Mouse (Mus musculus): Measurements from ENCODE around the gene Msx2. TPM values are rescaled to one million over a fixed set of nuclear protein-coding genes. Genes with fewer than 3 reads are reported as not detected.

The Msx2 gene
- total RNA-seq, 2 experiments from 2014 or later = 0.94 to 1.0 TPM

GRCm38 (mm10) chr13:53465191-53465820 is 7.6 kb downstream of the Msx2 start:
- DNase-seq (ENCODE audit: low spot score in 2 of 2) = no peak

GRCm38 (mm10) chr13:53464441-53465001 is 8.4 kb downstream of the Msx2 start:
- no peak for DNase-seq (ENCODE audit: low spot score in 2 of 2)

GRCm38 (mm10) chr13:53463946-53464345 is 8.9 kb downstream of the Msx2 start:
- DNase-seq (ENCODE audit: low spot score in 2 of 2) = no peak

GRCm38 (mm10) chr13:53463037-53463436 is 9.8 kb downstream of the Msx2 start:
- no peak for DNase-seq (ENCODE audit: low spot score in 2 of 2)

- DNase-seq (ENCODE audit: low spot score in 2 of 2) = no peak
These were observed 10.3 kb downstream of the Msx2 start for GRCm38 (mm10) chr13:53462649-53462970.

- DNase-seq (ENCODE audit: low spot score in 2 of 2) = no peak
These were observed 10.8 kb downstream of the Msx2 start for GRCm38 (mm10) chr13:53461855-53462648.

- no peak for DNase-seq (ENCODE audit: low spot score in 2 of 2)
These were observed 11.5 kb downstream of the Msx2 start for GRCm38 (mm10) chr13:53461346-53461745.

- DNase-seq (ENCODE audit: low spot score in 2 of 2) = no peak
These were observed 14.1 kb downstream of the Msx2 start for GRCm38 (mm10) chr13:53458766-53459165.

GRCm38 (mm10) chr13:53454794-53455672 is 17.8 kb downstream of the Msx2 start:
- DNase-seq (ENCODE audit: low spot score in 2 of 2) = no peak

GRCm38 (mm10) chr13:53453927-53454326 is 18.9 kb downstream of the Msx2 start:
- DNase-seq (ENCODE audit: low spot score in 2 of 2) = no peak

GRCm38 (mm10) chr13:53447609-53448008 is 25.3 kb downstream of the Msx2 start:
- DNase-seq (ENCODE audit: low spot score in 2 of 2) = no peak

- DNase-seq (ENCODE audit: low spot score in 2 of 2) = peak; percentile 58 to 81
These were observed 29.3 kb downstream of the Msx2 start for GRCm38 (mm10) chr13:53443602-53444001.

GRCm38 (mm10) chr13:53442168-53442980 is 30.5 kb downstream of the Msx2 start:
- peak; percentile 49 to 57 for DNase-seq (ENCODE audit: low spot score in 2 of 2)

GRCm38 (mm10) chr13:53441307-53442028 is 31.4 kb downstream of the Msx2 start:
- DNase-seq (ENCODE audit: low spot score in 2 of 2) = no peak

- no peak for DNase-seq (ENCODE audit: low spot score in 2 of 2)
These were observed 32.9 kb downstream of the Msx2 start for GRCm38 (mm10) chr13:53439957-53440356.

GRCm38 (mm10) chr13:53426507-53426906 is 46.4 kb downstream of the Msx2 start:
- DNase-seq (ENCODE audit: low spot score in 2 of 2) = peak; percentile 76 to 88

GRCm38 (mm10) chr13:53421189-53421588 is 51.7 kb downstream of the Msx2 start:
- DNase-seq (ENCODE audit: low spot score in 2 of 2) = no peak

- DNase-seq (ENCODE audit: low spot score in 2 of 2) = no peak
These were observed 52.1 kb downstream of the Msx2 start for GRCm38 (mm10) chr13:53420741-53421140.

GRCm38 (mm10) chr13:53419681-53420080 is 53.2 kb downstream of the Msx2 start:
- DNase-seq (ENCODE audit: low spot score in 2 of 2) = no peak

- DNase-seq (ENCODE audit: low spot score in 2 of 2) = no peak
These were observed 55.2 kb downstream of the Msx2 start for GRCm38 (mm10) chr13:53417701-53418100.
